Mouse (Mus musculus): ENCODE data around the gene Glt28d2. TPM values are rescaled to one million over a fixed set of nuclear protein-coding genes. Genes with fewer than 3 reads are reported as not detected.

The Glt28d2 gene
- 0.08 and 0.18 TPM in 2 replicates for polyA plus RNA-seq (2014; fragmentation: Nextera tagmentation; extraction: Ambion mirVana)

DNA sequence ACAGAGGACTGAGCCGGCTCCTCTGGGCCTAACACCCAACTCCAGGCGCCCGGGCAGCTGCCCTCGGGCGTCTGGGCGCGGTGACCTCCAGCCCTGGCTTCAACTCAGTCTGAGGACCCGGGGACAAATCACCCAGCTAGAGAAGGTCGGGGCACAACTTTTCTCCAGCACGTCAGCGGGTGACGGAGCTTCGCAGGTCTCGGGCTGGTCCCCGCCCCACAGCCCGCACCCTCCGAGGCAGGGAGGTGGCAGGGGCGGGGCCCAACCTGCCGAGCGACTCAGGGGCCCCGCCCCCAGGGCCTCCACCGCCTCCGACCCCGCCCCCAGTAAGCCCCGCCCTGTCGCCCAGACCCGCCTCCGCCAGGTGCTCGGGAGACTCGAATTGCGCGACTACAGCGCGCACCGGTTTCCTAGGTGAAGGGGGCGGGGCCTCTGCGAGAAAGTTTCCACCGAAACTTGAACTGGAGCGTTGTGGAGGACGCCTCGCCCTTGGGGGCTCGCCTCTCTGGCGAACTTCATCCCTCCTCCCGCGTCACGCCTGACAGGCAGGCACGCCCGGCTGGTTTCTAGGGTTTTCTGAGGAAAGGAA, at the start of gene Glt28d2, which contains the start of gene Gm37240:
TSS of gene Glt28d2 (minus strand) at position 278 of the 589 bp plus-strand sequence.
TSS of gene Gm37240 (minus strand) at position 280 of the 589 bp plus-strand sequence.
- no peaks in the 10 kb centered on the region for H3K9me3 ChIP-seq (ENCODE audit: control insufficient read depth, low read length)
- peak within 1 kb of the TSS; percentile 66 for H3K9ac ChIP-seq (ENCODE audit: low read depth, low read length)
- H3K36me3 ChIP-seq (ENCODE audit: control insufficient read depth, insufficient read depth, low read length), result no peaks in the 10 kb centered on the region
- H3K27ac ChIP-seq (ENCODE audit: low read depth, low read length), result no peak within 1 kb of the TSS; the same call in 1 of the 2 replicates
- under 1% methylated on average over 48 of the region's 48 CpGs for WGBS
- peaks cover 8% of the 10 kb centered on the region for H3K4me1 ChIP-seq (replicated peaks; ENCODE audit: control insufficient read depth, insufficient read depth, low read length)
- H3K4me2 ChIP-seq, result peak within 1 kb of the TSS; percentile 99
- peak within 1 kb of the TSS; percentile 60 for H3K4me3 ChIP-seq (ENCODE audit: low read depth, low read length)
- peaks cover 31% of the 10 kb centered on the region for H3K27me3 ChIP-seq (replicated peaks; ENCODE audit: control insufficient read depth, insufficient read depth, low read length)
- DNase-seq (ENCODE audit: low spot score) (peak; percentile 87), ATAC-seq (replicated peaks; ENCODE audit: low FRiP score) (peak; percentile 98)

DNA sequence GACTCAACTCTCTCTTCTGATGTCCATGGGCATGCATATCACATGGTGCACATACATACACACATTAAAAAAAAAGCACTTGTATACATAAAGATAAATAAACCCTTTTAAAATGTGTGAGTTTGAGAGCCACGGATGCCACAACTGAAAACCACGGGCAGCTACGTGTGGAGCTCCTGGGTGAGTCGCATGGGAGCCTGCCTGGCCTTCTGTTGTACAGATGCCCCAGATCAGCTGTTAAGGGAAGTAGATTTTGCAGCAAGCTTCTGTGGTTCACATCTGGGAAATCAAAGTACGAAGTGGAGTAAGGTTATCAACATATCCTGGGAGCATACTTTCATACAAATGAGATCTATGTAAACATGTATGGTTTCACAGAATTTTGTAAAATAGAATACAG, 46.3 kb upstream of the Glt28d2 start:
- H3K9me3 ChIP-seq (ENCODE audit: control insufficient read depth, low read length), result no peaks in the 10 kb centered on the region
- 74% methylated on average over 5 of the region's 5 CpGs for WGBS
- H3K4me1 ChIP-seq (replicated peaks; ENCODE audit: control insufficient read depth, insufficient read depth, low read length), result no peaks in the 10 kb centered on the region
- ATAC-seq (replicated peaks; ENCODE audit: low FRiP score) (no peak), DNase-seq (ENCODE audit: low spot score) (no peak)
- no peak overlapping the region for H3K4me2 ChIP-seq
- H3K4me3 ChIP-seq (ENCODE audit: low read depth, low read length), result no peak overlapping the region
- no peaks in the 10 kb centered on the region for H3K27me3 ChIP-seq (replicated peaks; ENCODE audit: control insufficient read depth, insufficient read depth, low read length)
- H3K9ac ChIP-seq (ENCODE audit: low read depth, low read length), result no peak overlapping the region
- no peaks in the 10 kb centered on the region for H3K36me3 ChIP-seq (ENCODE audit: control insufficient read depth, insufficient read depth, low read length)
- no peak overlapping the region for H3K27ac ChIP-seq (ENCODE audit: low read depth, low read length)

DNA sequence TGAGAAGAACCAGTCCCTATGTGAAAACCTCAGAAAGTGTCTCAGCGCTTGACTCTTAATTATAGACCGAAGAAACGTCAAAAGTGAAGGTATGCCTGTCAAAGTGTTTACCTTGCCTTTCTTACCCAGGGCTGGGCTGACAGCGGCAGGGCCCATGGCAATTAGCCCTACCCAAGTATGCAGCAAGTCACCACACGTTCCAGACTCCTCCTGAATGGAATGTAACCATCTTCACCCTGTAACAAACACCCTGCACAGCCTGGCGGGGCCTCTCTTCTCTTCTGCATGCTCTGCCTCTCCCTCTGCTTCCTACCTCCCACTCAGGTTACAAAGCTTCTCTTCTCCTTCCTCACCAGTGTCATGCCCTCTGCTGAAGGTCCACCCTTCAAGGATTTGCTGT, 44.5 kb upstream of the Glt28d2 start:
- Histone ChIP-seq H3K4me1 (replicated peaks; ENCODE audit: control insufficient read depth, insufficient read depth, low read length) (no peaks in the 10 kb centered on the region), H3K9ac (ENCODE audit: low read depth, low read length) (no peak overlapping the region), H3K27ac (ENCODE audit: low read depth, low read length) (no peak overlapping the region), H3K9me3 (ENCODE audit: control insufficient read depth, low read length) (no peaks in the 10 kb centered on the region), H3K4me3 (ENCODE audit: low read depth, low read length) (no peak overlapping the region), H3K36me3 (ENCODE audit: control insufficient read depth, insufficient read depth, low read length) (no peaks in the 10 kb centered on the region), H3K27me3 (replicated peaks; ENCODE audit: control insufficient read depth, insufficient read depth, low read length) (no peaks in the 10 kb centered on the region), H3K4me2 (no peak overlapping the region)
- no peak for DNase-seq (ENCODE audit: low spot score)
- 76% methylated on average over 6 of the region's 6 CpGs for WGBS
- no peak for ATAC-seq (replicated peaks; ENCODE audit: low FRiP score)

DNA sequence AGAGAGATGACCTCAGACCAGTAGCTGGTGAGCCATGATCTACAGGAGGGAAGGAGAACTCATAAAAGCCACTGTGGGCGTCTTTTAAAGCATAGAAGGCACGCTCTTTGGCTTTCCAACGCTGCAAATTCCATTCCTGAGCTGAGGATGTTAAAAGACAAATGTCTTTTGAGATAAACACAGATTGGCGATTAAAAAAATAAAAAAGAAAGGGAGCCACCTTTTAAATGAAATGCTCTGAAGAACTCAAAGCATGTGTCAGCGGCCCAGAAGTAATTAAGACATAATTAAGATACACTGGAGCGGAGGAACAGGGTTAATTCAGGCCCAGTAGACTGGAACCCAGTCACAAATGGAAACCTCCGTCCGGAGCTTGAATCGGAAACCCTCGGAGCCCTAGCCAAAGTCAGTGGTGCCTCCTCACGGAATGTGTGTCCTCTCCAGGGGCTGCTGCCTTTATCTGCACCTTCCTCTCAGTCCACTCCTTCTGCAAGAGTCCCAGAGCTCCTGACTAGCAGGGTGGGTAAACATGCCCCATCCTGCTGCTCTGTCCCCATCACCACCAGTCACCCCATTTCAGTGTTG, 43.4 kb upstream of the Glt28d2 start:
- DNase-seq (ENCODE audit: low spot score) (no peak), ATAC-seq (replicated peaks; ENCODE audit: low FRiP score) (no peak)
- no peaks in the 10 kb centered on the region for H3K4me1 ChIP-seq (replicated peaks; ENCODE audit: control insufficient read depth, insufficient read depth, low read length)
- no peak overlapping the region for H3K4me2 ChIP-seq
- H3K9me3 ChIP-seq (ENCODE audit: control insufficient read depth, low read length), result no peaks in the 10 kb centered on the region
- no peaks in the 10 kb centered on the region for H3K36me3 ChIP-seq (ENCODE audit: control insufficient read depth, insufficient read depth, low read length)
- H3K4me3 ChIP-seq (ENCODE audit: low read depth, low read length), result no peak overlapping the region
- no peak overlapping the region for H3K9ac ChIP-seq (ENCODE audit: low read depth, low read length)
- H3K27ac ChIP-seq (ENCODE audit: low read depth, low read length), result no peak overlapping the region
- WGBS, result 80% methylated on average over 11 of the region's 11 CpGs
- no peaks in the 10 kb centered on the region for H3K27me3 ChIP-seq (replicated peaks; ENCODE audit: control insufficient read depth, insufficient read depth, low read length)

DNA sequence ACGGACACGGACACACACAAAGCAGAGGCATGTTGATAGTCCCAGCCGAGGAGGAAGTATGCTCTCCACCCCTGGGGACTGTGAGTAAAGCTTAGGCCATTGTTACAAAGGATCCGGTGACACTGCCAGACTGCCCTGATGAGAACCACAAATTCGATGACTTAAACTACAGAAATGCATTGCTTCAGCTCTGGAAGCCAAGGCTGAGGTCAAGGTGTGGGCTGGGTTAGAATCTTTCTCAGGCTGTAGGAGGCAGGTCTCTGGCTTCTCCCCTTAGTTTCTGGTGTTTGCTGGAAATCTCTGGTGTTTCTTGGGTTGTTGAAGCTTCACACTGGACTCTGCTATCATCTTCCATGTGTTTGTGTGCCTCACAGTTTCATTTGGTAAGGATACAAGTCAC, 42.4 kb upstream of the Glt28d2 start:
- Histone ChIP-seq H3K4me1 (replicated peaks; ENCODE audit: control insufficient read depth, insufficient read depth, low read length) (no peaks in the 10 kb centered on the region), H3K36me3 (ENCODE audit: control insufficient read depth, insufficient read depth, low read length) (no peaks in the 10 kb centered on the region), H3K9ac (ENCODE audit: low read depth, low read length) (no peak overlapping the region), H3K4me3 (ENCODE audit: low read depth, low read length) (no peak overlapping the region), H3K27me3 (replicated peaks; ENCODE audit: control insufficient read depth, insufficient read depth, low read length) (no peaks in the 10 kb centered on the region), H3K4me2 (no peak overlapping the region), H3K27ac (ENCODE audit: low read depth, low read length) (no peak overlapping the region), H3K9me3 (ENCODE audit: control insufficient read depth, low read length) (no peaks in the 10 kb centered on the region)
- ATAC-seq (replicated peaks; ENCODE audit: low FRiP score), result no peak
- 82% methylated on average over 5 of the region's 5 CpGs for WGBS
- no peak for DNase-seq (ENCODE audit: low spot score)

DNA sequence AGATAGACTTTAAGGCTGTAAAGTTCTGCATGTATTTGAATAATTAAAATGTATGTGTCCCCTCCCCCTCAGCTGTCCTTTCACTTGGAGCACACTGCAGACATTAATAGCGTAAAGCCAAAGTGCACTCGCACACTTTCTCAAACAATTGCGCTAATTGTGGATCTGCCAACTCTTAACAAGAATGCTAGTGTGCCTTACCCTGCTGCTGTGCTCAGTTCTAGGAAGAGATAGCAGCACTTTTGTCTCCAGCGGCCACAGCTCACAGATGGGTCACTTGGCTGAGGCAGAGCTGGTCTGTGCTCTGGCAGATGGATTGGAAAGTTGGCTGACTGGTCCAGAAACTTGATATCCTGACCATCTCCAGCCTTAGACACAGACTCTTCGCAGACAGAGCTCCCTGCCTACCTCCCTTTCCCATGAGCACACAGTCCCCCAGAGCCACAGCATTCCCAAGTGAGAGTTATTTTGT, 40.9 kb upstream of the Glt28d2 start:
- Histone ChIP-seq H3K4me2 (no peak overlapping the region), H3K27me3 (replicated peaks; ENCODE audit: control insufficient read depth, insufficient read depth, low read length) (no peaks in the 10 kb centered on the region), H3K27ac (ENCODE audit: low read depth, low read length) (no peak overlapping the region), H3K9ac (ENCODE audit: low read depth, low read length) (no peak overlapping the region), H3K4me3 (ENCODE audit: low read depth, low read length) (no peak overlapping the region), H3K9me3 (ENCODE audit: control insufficient read depth, low read length) (no peaks in the 10 kb centered on the region), H3K36me3 (ENCODE audit: control insufficient read depth, insufficient read depth, low read length) (no peaks in the 10 kb centered on the region), H3K4me1 (replicated peaks; ENCODE audit: control insufficient read depth, insufficient read depth, low read length) (no peaks in the 10 kb centered on the region)
- no peak for DNase-seq (ENCODE audit: low spot score)
- WGBS, result 74% methylated on average over 5 of the region's 5 CpGs
- ATAC-seq (replicated peaks; ENCODE audit: low FRiP score), result no peak

DNA sequence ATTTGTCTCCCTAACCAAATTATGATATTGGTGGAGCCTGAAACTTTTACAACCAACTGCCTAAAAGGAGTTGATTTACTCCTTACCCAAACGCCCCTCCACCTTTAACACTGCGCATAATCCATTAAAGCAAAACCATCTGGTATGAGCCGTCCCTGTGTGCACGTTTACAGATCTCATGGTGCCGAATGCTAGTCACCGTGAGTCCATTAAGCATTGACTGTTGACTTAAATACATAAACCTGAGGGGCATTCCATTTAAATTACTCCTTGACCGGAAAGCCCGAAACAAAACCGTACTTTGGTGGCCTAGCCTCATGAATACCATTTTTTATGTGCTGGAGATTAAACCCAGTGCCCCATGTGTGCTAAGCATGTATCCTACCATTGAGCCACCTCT, 40.0 kb upstream of the Glt28d2 start:
- no peaks in the 10 kb centered on the region for H3K9me3 ChIP-seq (ENCODE audit: control insufficient read depth, low read length)
- no peak overlapping the region for H3K4me3 ChIP-seq (ENCODE audit: low read depth, low read length)
- H3K36me3 ChIP-seq (ENCODE audit: control insufficient read depth, insufficient read depth, low read length), result no peaks in the 10 kb centered on the region
- no peak for ATAC-seq (replicated peaks; ENCODE audit: low FRiP score)
- no peak overlapping the region for H3K27ac ChIP-seq (ENCODE audit: low read depth, low read length)
- WGBS, result 77% methylated on average over 9 of the region's 9 CpGs
- H3K27me3 ChIP-seq (replicated peaks; ENCODE audit: control insufficient read depth, insufficient read depth, low read length), result no peaks in the 10 kb centered on the region
- no peaks in the 10 kb centered on the region for H3K4me1 ChIP-seq (replicated peaks; ENCODE audit: control insufficient read depth, insufficient read depth, low read length)
- H3K4me2 ChIP-seq, result no peak overlapping the region
- no peak overlapping the region for H3K9ac ChIP-seq (ENCODE audit: low read depth, low read length)
- DNase-seq (ENCODE audit: low spot score), result no peak

DNA sequence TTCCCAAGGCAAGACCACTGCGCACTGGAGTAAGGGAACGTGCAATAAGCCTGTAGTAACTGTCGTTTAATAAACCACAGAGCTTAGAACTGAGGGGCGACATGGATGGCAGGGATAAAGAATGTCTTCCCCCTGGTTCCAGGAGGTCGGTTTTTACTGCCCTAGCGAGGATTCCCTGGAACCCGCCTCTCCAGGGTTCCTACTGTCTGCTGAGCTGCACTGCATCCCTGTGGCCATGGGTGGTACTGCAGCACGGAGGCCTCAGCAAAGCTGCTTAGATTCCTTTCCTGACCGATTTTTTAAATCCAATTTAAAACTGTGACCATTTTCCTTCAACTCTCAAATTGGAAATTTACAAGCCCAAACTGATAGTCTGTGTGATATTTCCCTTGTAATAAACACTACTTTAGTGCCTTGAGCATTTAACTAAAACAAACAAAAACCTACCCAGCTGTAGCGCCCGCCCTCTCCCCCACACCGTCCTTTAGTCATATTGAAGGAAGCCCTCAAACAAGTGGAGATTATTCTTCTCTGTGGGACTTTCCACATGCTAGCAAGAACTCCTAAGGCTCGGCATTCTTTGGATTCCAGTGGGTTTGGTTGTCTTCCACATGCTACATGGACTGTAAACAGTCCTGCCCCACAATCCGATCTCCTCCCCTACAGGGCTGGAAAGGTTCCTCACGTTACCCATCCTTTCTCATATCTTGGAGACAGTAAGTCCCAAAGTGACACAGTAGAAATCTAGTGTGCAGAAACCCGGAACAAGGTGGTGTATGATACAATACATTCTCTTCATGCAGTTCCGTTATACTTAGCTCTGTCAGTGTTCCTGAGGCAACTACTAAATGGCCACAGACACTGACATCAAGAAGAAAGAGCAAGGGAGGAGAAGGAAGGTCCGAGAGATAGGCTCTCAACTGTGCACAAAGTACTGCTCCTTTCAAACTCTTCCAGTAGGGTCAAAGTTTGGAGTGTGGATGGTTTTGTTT, 36.9 kb upstream of the Glt28d2 start:
- DNase-seq (ENCODE audit: low spot score), result peak; percentile 68
- 48% methylated on average over 18 of the region's 18 CpGs for WGBS
- no peaks in the 10 kb centered on the region for H3K36me3 ChIP-seq (ENCODE audit: control insufficient read depth, insufficient read depth, low read length)
- H3K9ac ChIP-seq (ENCODE audit: low read depth, low read length), result no peak overlapping the region
- no peaks in the 10 kb centered on the region for H3K9me3 ChIP-seq (ENCODE audit: control insufficient read depth, low read length)
- H3K27ac ChIP-seq (ENCODE audit: low read depth, low read length), result no peak overlapping the region
- no peaks in the 10 kb centered on the region for H3K27me3 ChIP-seq (replicated peaks; ENCODE audit: control insufficient read depth, insufficient read depth, low read length)
- H3K4me2 ChIP-seq, result no peak overlapping the region
- ATAC-seq (replicated peaks; ENCODE audit: low FRiP score), result peak; percentile 36; the same call in 1 of the 2 replicates
- no peaks in the 10 kb centered on the region for H3K4me1 ChIP-seq (replicated peaks; ENCODE audit: control insufficient read depth, insufficient read depth, low read length)
- no peak overlapping the region for H3K4me3 ChIP-seq (ENCODE audit: low read depth, low read length)

Measured in liver, embryonic 11.5 days (tissue).